Mouse (Mus musculus): ENCODE data around the gene Nek1.

Gene Nek1

GRCm38 (mm10) chr8:60992910-60993638 lies at the start of gene Nek1:
TSS of gene Nek1 (plus strand) at chr8:60993195.
- DNase-seq (ENCODE audit: extremely low read depth, insufficient read length, low spot score) = peak; percentile 97

- DNase-seq (ENCODE audit: extremely low read depth, insufficient read length, low spot score) = no peak
Measured at GRCm38 (mm10) chr8:60947503-60947902, 45.5 kb upstream of the Nek1 start.

- no peak for DNase-seq (ENCODE audit: extremely low read depth, insufficient read length, low spot score)
Measured at GRCm38 (mm10) chr8:60949859-60950258, 43.1 kb upstream of the Nek1 start.

GRCm38 (mm10) chr8:60951271-60951670 lies 41.7 kb upstream of the Nek1 start:
- no peak for DNase-seq (ENCODE audit: extremely low read depth, insufficient read length, low spot score)

- DNase-seq (ENCODE audit: extremely low read depth, insufficient read length, low spot score) = no peak
Measured at GRCm38 (mm10) chr8:60951757-60952156, 41.2 kb upstream of the Nek1 start.

- no peak for DNase-seq (ENCODE audit: extremely low read depth, insufficient read length, low spot score)
Measured at GRCm38 (mm10) chr8:60952803-60953202, 40.2 kb upstream of the Nek1 start.

- peak; percentile 69 for DNase-seq (ENCODE audit: extremely low read depth, insufficient read length, low spot score)
Measured at GRCm38 (mm10) chr8:60954281-60955014, 38.5 kb upstream of the Nek1 start.

GRCm38 (mm10) chr8:60956847-60957246 lies 36.1 kb upstream of the Nek1 start:
- DNase-seq (ENCODE audit: extremely low read depth, insufficient read length, low spot score) = no peak

- no peak for DNase-seq (ENCODE audit: extremely low read depth, insufficient read length, low spot score)
Measured at GRCm38 (mm10) chr8:60962763-60963162, 30.2 kb upstream of the Nek1 start.

GRCm38 (mm10) chr8:60963931-60964330 lies 29.1 kb upstream of the Nek1 start:
- no peak for DNase-seq (ENCODE audit: extremely low read depth, insufficient read length, low spot score)

- no peak for DNase-seq (ENCODE audit: extremely low read depth, insufficient read length, low spot score)
Measured at GRCm38 (mm10) chr8:60964518-60964917, 28.5 kb upstream of the Nek1 start.

GRCm38 (mm10) chr8:60965306-60965705 lies 27.7 kb upstream of the Nek1 start:
- no peak for DNase-seq (ENCODE audit: extremely low read depth, insufficient read length, low spot score)

- no peak for DNase-seq (ENCODE audit: extremely low read depth, insufficient read length, low spot score)
Measured at GRCm38 (mm10) chr8:60965741-60966140, 27.3 kb upstream of the Nek1 start.

- no peak for DNase-seq (ENCODE audit: extremely low read depth, insufficient read length, low spot score)
Measured at GRCm38 (mm10) chr8:60969091-60969490, 23.9 kb upstream of the Nek1 start.

GRCm38 (mm10) chr8:60971808-60972207 lies 21.2 kb upstream of the Nek1 start:
- DNase-seq (ENCODE audit: extremely low read depth, insufficient read length, low spot score) = no peak

GRCm38 (mm10) chr8:60973448-60973847 lies 19.5 kb upstream of the Nek1 start:
- DNase-seq (ENCODE audit: extremely low read depth, insufficient read length, low spot score) = no peak

GRCm38 (mm10) chr8:60974837-60975236 lies 18.2 kb upstream of the Nek1 start:
- DNase-seq (ENCODE audit: extremely low read depth, insufficient read length, low spot score) = no peak

GRCm38 (mm10) chr8:60976818-60977217 lies 16.2 kb upstream of the Nek1 start:
- DNase-seq (ENCODE audit: extremely low read depth, insufficient read length, low spot score) = no peak

GRCm38 (mm10) chr8:60978496-60978895 lies 14.5 kb upstream of the Nek1 start:
- no peak for DNase-seq (ENCODE audit: extremely low read depth, insufficient read length, low spot score)

- DNase-seq (ENCODE audit: extremely low read depth, insufficient read length, low spot score) = no peak
Measured at GRCm38 (mm10) chr8:60981388-60981787, 11.6 kb upstream of the Nek1 start.

- DNase-seq (ENCODE audit: extremely low read depth, insufficient read length, low spot score) = peak; percentile 99
Measured at GRCm38 (mm10) chr8:60982701-60983687, 10.0 kb upstream of the Nek1 start, which contains the start of gene Clcn3. TSS of gene Clcn3 (minus strand) at chr8:60983300.
